Mouse (Mus musculus): ENCODE measurements around the gene Rpl37. TPM values are rescaled to one million over a fixed set of nuclear protein-coding genes. Genes with fewer than 3 reads are reported as not detected.

The Rpl37 gene
- total and polyA plus RNA-seq, 3 experiments = 646 to 1,787 (median 1,083) TPM

GRCm38 (mm10) chr15:5143361-5144020 is 27.0 kb downstream of the Rpl37 start, which contains the start of gene Prkaa1 (continued):
- TF ChIP-seq MAFK (IDR thresholded peaks at IDR 0.05; ENCODE audit: insufficient replicate concordance, low read length) (no peak), ZC3H11A (IDR thresholded peaks at IDR 0.05; ENCODE audit: low read depth, low read length) (no peak), USF1 (IDR thresholded peaks at IDR 0.05; ENCODE audit: low read depth, low read length) (no peak), UBTF (IDR thresholded peaks at IDR 0.05; ENCODE audit: low read depth, low read length) (peak; percentile 57; the same call in 1 of the 2 replicates), MAX (IDR thresholded peaks at IDR 0.05; ENCODE audit: low read length) (no peak), TBP (conservative IDR thresholded peaks at IDR 0.05; ENCODE audit: low read depth, low read length) (0 out of 2 replicates have a peak, but pooled peaks have one; percentile 23), CHD1 (IDR thresholded peaks at IDR 0.05; ENCODE audit: low read depth, low read length) (no peak), ZMIZ1 (IDR thresholded peaks at IDR 0.05; ENCODE audit: low read depth, low read length) (no peak; the same call in 1 of the 2 replicates), USF2 (conservative IDR thresholded peaks at IDR 0.05; ENCODE audit: low read depth, low read length) (no peak), KAT2A (IDR thresholded peaks at IDR 0.05; ENCODE audit: insufficient replicate concordance, low read length) (no peak), GABPA (IDR thresholded peaks at IDR 0.05; ENCODE audit: insufficient replicate concordance, low read depth, low read length) (no peak), RAD21 (IDR thresholded peaks at IDR 0.05; ENCODE audit: low read depth, low read length) (no peak), EP300 (IDR thresholded peaks at IDR 0.05; ENCODE audit: low read length) (no peak)

GRCm38 (mm10) chr15:5144021-5144778 is 27.8 kb downstream of the Rpl37 start:
- peak overlapping the region; percentile 85 for H3K9ac ChIP-seq (ENCODE audit: insufficient read depth, low read depth)
- H3K4me3 ChIP-seq (replicated peaks in 1 of 3; ENCODE audit: low read depth in 2 of 3, low read length in 2 of 3, poor library complexity in 1 of 3) = peak overlapping the region; percentile 89 to 93 (median 89)
- H3K36me3 ChIP-seq (replicated peaks in 1 of 2; ENCODE audit: control insufficient read depth in 1 of 2, insufficient read depth in 1 of 2, low read length in 1 of 2) = peaks cover 2 to 20% of the 10 kb centered on the region in 2 experiments
- TF ChIP-seq JUN (IDR thresholded peaks at IDR 0.05; ENCODE audit: insufficient read depth, low read depth, low read length) = no peak
- 0 out of 2 replicates have a peak, but pooled peaks have one; percentile 7 for TF ChIP-seq HCFC1 (IDR thresholded peaks at IDR 0.05; ENCODE audit: low read depth, low read length)
- TF ChIP-seq ELF1 (IDR thresholded peaks at IDR 0.05; ENCODE audit: low read depth, low read length) = peak; percentile 71
- TF ChIP-seq POLR2AphosphoS2 (IDR thresholded peaks at IDR 0.05; ENCODE audit: low read depth, low read length) = no peak
- TF ChIP-seq GABPA (IDR thresholded peaks at IDR 0.05; ENCODE audit: insufficient replicate concordance, low read depth, low read length) = no peak
- peak; percentile 23; the same call in 1 of the 2 replicates for TF ChIP-seq SIN3A (IDR thresholded peaks at IDR 0.05; ENCODE audit: low read length)
- TF ChIP-seq MAZ (IDR thresholded peaks at IDR 0.05; ENCODE audit: low read depth, low read length) = no peak
- no peak for TF ChIP-seq UBTF (IDR thresholded peaks at IDR 0.05; ENCODE audit: low read depth, low read length)
- DNase-seq (ENCODE audit: extremely low read depth) = no peak
- H3K4me1 ChIP-seq (ENCODE audit: control insufficient read depth in 1 of 2, insufficient read depth in 2 of 2) = peaks cover 8 to 28% of the 10 kb centered on the region in 2 experiments
- no peaks in the 10 kb centered on the region for H3K27me3 ChIP-seq (replicated peaks)
- dilution Hi-C loops (cut with MboI; ENCODE audit: extremely low pct_ligation_motif_present, extremely low pct_unique_long_range_greater_than_20kb, low sequenced_read_pairs) = no loop called here
- peak overlapping the region; percentile 34; the same call in 1 of the 2 replicates for H3K27ac ChIP-seq (ENCODE audit: insufficient read depth, low read depth)
- in situ Hi-C loops (cut with MboI; ENCODE audit: low pct_ligation_motif_present, low pct_unique_long_range_greater_than_20kb, low sequenced_read_pairs) = no loop called here
- H3K9me3 ChIP-seq (replicated peaks; ENCODE audit: low read length) = no peaks in the 10 kb centered on the region
- peak overlapping the region; percentile 63 for H3K4me2 ChIP-seq (ENCODE audit: insufficient read depth, low read depth, poor library complexity, severe bottlenecking)
- H3K79me2 ChIP-seq (replicated peaks; ENCODE audit: control insufficient read depth, extremely low read depth, insufficient read depth, poor library complexity, severe bottlenecking) = peaks cover 36% of the 10 kb centered on the region

Measured in CH12.LX (cell line).